Mouse (Mus musculus) E14TG2a.4 (cell line): ENCODE results near the gene Agpat3.

Experiments
- H3K27me3 ChIP-seq: 2 replicates; pipeline ENCODE4 v1.6.1; 2014; ENCODE audit warnings: low read length, control low read depth; ENCODE audit not compliant: insufficient read depth
- H3K36me3 ChIP-seq: 2 replicates; pipeline ENCODE4 v1.6.1; 2014; ENCODE audit warnings: low read length, control low read depth; ENCODE audit not compliant: insufficient read depth
- H3K4me1 ChIP-seq: replicated peaks from 2 replicates; pipeline ENCODE4 v1.6.1; 2014; ENCODE audit warnings: low read depth, low read length, control low read depth
- H3K4me3 ChIP-seq: replicated peaks from 2 replicates; pipeline ENCODE4 v1.5.1; 2014; ENCODE audit warnings: mild to moderate bottlenecking, low read length
- H3K9me3 ChIP-seq: 2 replicates; pipeline ENCODE4 v1.6.1; 2014; ENCODE audit warnings: low read length, control low read depth
- CTCF ChIP-seq: conservative IDR thresholded peaks from 2 replicates; pipeline ENCODE4 v1.5.1; 2014; ENCODE audit warnings: low read length
- NANOG ChIP-seq: IDR thresholded peaks from 2 replicates; pipeline ENCODE4 v1.6.1; 2014; ENCODE audit warnings: borderline replicate concordance, low read length, mixed read lengths
- POU5F1 ChIP-seq: IDR thresholded peaks from 2 replicates; pipeline ENCODE4 v1.6.1; 2014; ENCODE audit warnings: low read length, borderline replicate concordance

Gene Agpat3

DNA sequence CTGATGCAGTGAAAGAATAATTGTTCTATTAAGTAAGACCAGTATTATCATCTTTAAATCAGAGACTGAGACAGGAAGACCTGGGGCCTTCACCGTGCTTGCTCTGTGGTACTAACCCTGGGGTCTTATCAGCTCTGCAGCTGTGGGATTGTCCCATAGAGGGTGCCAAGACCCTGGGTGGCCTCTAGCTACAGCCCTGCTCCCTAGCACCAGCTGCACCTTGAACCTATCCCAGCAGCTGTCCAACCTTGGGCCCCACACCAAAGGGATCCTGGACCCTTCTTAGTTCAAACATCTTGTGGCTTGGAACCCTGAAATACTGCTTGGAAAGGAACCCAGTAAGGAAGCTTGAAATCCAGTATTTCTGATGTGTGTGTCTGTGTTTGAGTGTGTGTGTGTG, 37.1 kb downstream of the Agpat3 start:
- no peak for TF ChIP-seq NANOG
- TF ChIP-seq CTCF, result no peak
- no peaks in the 10 kb centered on the region for H3K27me3 ChIP-seq
- H3K9me3 ChIP-seq, result no peaks in the 10 kb centered on the region
- peaks cover 3% of the 10 kb centered on the region; the same call in 1 of the 2 replicates for H3K36me3 ChIP-seq
- no peak overlapping the region for H3K4me3 ChIP-seq
- peaks cover 29% of the 10 kb centered on the region for H3K4me1 ChIP-seq

GRCm38 (mm10) chr10:78311886-78312635, 40.2 kb downstream of the Agpat3 start:
- Histone ChIP-seq H3K4me3 (peak overlapping the region; percentile 61), H3K36me3 (no peaks in the 10 kb centered on the region), H3K27me3 (no peaks in the 10 kb centered on the region; the same call in 1 of the 2 replicates), H3K9me3 (no peaks in the 10 kb centered on the region), H3K4me1 (peaks cover 36% of the 10 kb centered on the region)
- TF ChIP-seq NANOG, result no peak

DNA sequence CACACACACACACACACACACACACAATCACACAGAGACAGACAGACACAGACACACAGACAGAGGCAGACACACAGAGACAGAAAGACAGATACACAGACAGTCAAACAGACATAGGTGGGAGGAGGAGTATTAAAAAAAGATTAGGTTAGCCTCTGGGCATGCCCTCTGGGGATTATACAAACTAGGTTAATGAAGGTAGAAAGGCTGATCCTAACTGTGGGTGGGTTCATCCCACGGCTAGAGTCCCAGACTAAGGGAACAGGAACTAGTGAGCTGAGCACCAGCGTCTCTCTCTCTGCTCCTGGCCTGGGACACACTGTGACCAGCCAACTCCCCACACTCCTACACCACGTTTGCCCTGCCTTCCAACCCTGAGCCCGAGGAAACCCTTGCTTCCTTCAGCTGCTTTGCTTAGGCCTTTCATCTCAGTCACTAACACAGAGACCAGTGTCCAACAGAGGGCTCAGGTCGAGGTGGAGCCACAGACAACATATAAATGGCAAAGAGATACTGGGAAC, 41.5 kb downstream of the Agpat3 start:
- H3K27me3 ChIP-seq, result no peaks in the 10 kb centered on the region; the same call in 1 of the 2 replicates
- H3K9me3 ChIP-seq, result no peaks in the 10 kb centered on the region
- TF ChIP-seq NANOG (no peak), CTCF (no peak), POU5F1 (no peak)
- H3K4me3 ChIP-seq, result no peak overlapping the region
- no peaks in the 10 kb centered on the region for H3K36me3 ChIP-seq
- peaks cover 36% of the 10 kb centered on the region for H3K4me1 ChIP-seq

GRCm38 (mm10) chr10:78308617-78309016, 43.7 kb downstream of the Agpat3 start:
- Histone ChIP-seq H3K36me3 (no peaks in the 10 kb centered on the region), H3K4me1 (peaks cover 36% of the 10 kb centered on the region), H3K27me3 (no peaks in the 10 kb centered on the region; the same call in 1 of the 2 replicates), H3K4me3 (no peak overlapping the region), H3K9me3 (no peaks in the 10 kb centered on the region)
- TF ChIP-seq CTCF (no peak), NANOG (no peak), POU5F1 (no peak)

GRCm38 (mm10) chr10:78307391-78307790, 44.9 kb downstream of the Agpat3 start:
- Histone ChIP-seq H3K4me3 (no peak overlapping the region), H3K27me3 (no peaks in the 10 kb centered on the region; the same call in 1 of the 2 replicates), H3K9me3 (no peaks in the 10 kb centered on the region), H3K4me1 (peaks cover 25% of the 10 kb centered on the region), H3K36me3 (no peaks in the 10 kb centered on the region)
- TF ChIP-seq POU5F1, result no peak
- no peak for TF ChIP-seq CTCF
- no peak for TF ChIP-seq NANOG

DNA sequence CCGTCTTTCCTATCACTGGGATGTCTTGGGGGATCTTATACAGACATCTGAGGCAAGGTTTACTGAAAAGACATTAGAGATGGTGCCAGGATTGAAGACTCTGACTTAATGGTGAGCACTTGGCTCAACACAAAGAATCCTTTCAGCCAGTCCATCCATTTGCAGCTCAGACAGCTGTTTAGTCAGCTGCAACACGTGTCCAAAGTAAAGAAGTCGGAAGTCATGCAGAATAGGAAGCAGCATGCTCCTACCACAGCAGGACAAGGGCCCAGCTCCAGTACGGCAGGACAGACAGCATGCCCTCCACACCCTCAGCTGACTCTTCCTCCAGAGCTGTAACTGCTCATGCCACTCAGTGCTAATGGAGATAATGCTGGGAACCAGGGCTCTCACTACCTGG, 46.3 kb downstream of the Agpat3 start:
- Histone ChIP-seq H3K27me3 (no peaks in the 10 kb centered on the region; the same call in 1 of the 2 replicates), H3K4me1 (peaks cover 12% of the 10 kb centered on the region), H3K36me3 (no peaks in the 10 kb centered on the region), H3K4me3 (no peak overlapping the region), H3K9me3 (no peaks in the 10 kb centered on the region)
- TF ChIP-seq POU5F1, result no peak
- TF ChIP-seq NANOG, result no peak
- TF ChIP-seq CTCF, result no peak

DNA sequence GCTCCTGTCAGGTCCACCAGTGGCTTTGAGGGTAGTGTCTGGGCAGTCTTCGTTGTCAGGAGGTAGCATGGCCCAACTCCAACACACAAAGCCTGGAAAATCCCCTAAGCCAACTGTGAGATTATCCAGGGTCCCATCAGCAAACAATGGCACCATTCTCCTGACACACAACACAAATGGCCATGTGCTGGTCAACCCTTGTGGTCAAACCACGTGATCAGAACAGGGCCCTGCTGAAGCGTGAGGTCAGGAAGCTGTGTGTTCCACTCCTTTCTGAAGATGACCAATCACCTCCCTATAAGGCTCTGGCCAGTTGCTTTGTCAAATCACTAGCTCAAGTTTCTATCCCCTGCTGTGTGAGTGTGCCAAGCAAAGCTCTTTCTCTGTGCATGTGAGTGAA, 47.3 kb downstream of the Agpat3 start:
- no peak overlapping the region for H3K4me3 ChIP-seq
- TF ChIP-seq NANOG (no peak), CTCF (no peak), POU5F1 (no peak)
- no peaks in the 10 kb centered on the region for H3K9me3 ChIP-seq
- peaks cover 5% of the 10 kb centered on the region for H3K4me1 ChIP-seq
- H3K36me3 ChIP-seq, result no peaks in the 10 kb centered on the region
- no peaks in the 10 kb centered on the region; the same call in 1 of the 2 replicates for H3K27me3 ChIP-seq

DNA sequence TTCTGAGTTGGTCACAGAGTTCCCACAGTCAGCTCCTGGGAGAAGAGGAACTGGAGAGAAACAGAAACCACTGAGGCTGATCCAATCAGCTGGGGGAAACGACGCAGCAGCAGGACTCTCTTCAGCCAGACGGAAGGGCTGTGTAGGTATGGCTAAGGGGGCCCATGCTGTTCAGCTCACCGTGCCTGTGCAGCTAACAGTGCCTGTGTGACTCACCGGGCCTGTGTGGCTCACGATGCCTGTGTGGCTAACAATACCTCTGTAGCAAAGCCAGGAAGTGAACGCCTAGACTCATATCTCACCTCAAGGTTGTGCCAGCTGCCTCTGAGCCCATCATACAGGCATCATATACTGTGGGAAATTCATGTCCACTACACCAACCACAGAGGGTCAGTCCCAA, 48.6 kb downstream of the Agpat3 start:
- no peaks in the 10 kb centered on the region for H3K36me3 ChIP-seq
- no peaks in the 10 kb centered on the region; the same call in 1 of the 2 replicates for H3K27me3 ChIP-seq
- H3K4me3 ChIP-seq, result no peak overlapping the region
- TF ChIP-seq NANOG, result no peak
- TF ChIP-seq POU5F1, result no peak
- no peak for TF ChIP-seq CTCF
- no peaks in the 10 kb centered on the region for H3K9me3 ChIP-seq
- H3K4me1 ChIP-seq, result no peaks in the 10 kb centered on the region

GRCm38 (mm10) chr10:78300061-78300460, 52.2 kb downstream of the Agpat3 start:
- TF ChIP-seq CTCF (no peak), NANOG (no peak), POU5F1 (no peak)
- peaks cover 24% of the 10 kb centered on the region for H3K4me1 ChIP-seq

More at GRCm38 (mm10) chr10:78300061-78300460, 52.2 kb downstream of the Agpat3 start:
- no peak overlapping the region for H3K4me3 ChIP-seq
- no peaks in the 10 kb centered on the region for H3K36me3 ChIP-seq
- no peaks in the 10 kb centered on the region for H3K9me3 ChIP-seq
- H3K27me3 ChIP-seq, result no peaks in the 10 kb centered on the region
